Mouse (Mus musculus): Measurements from ENCODE around the gene Wfdc18. TPM values are rescaled to one million over a fixed set of nuclear protein-coding genes. Genes with fewer than 3 reads are reported as not detected.

The Wfdc18 gene
- polyA plus RNA-seq, 1 experiment from 2014 or later: not detected

- Histone ChIP-seq H3K27ac (replicated peaks) (no peak overlapping the region), H3K9me3 (no peaks in the 10 kb centered on the region), H3K4me1 (replicated peaks) (no peaks in the 10 kb centered on the region), H3K27me3 (no peaks in the 10 kb centered on the region), H3K4me3 (no peak overlapping the region), H3K36me3 (no peaks in the 10 kb centered on the region), H3K9ac (no peak overlapping the region), H3K4me2 (no peak overlapping the region)
- ATAC-seq (ENCODE audit: low read depth): no peak
- 74% methylated on average over 3 of the region's 3 CpGs for WGBS
Observed at GRCm38 (mm10) chr11:83728757-83729432, 20.1 kb downstream of the Wfdc18 start.

GRCm38 (mm10) chr11:83731116-83731515 is 22.3 kb downstream of the Wfdc18 start:
- WGBS: 88% methylated on average over 1 of the region's 1 CpGs
- no peak overlapping the region for H3K9ac ChIP-seq
- H3K4me1 ChIP-seq (replicated peaks): no peaks in the 10 kb centered on the region
- ATAC-seq (ENCODE audit: low read depth): no peak
- H3K9me3 ChIP-seq: no peaks in the 10 kb centered on the region
- H3K4me2 ChIP-seq: no peak overlapping the region
- no peak overlapping the region for H3K4me3 ChIP-seq
- H3K36me3 ChIP-seq: no peaks in the 10 kb centered on the region
- no peaks in the 10 kb centered on the region for H3K27me3 ChIP-seq
- no peak overlapping the region for H3K27ac ChIP-seq (replicated peaks)

- Histone ChIP-seq H3K9me3 (no peaks in the 10 kb centered on the region), H3K36me3 (no peaks in the 10 kb centered on the region), H3K9ac (no peak overlapping the region), H3K27me3 (no peaks in the 10 kb centered on the region), H3K4me2 (no peak overlapping the region), H3K27ac (replicated peaks) (no peak overlapping the region), H3K4me3 (no peak overlapping the region), H3K4me1 (replicated peaks) (no peaks in the 10 kb centered on the region)
- ATAC-seq (ENCODE audit: low read depth): no peak
- 81% methylated on average over 5 of the region's 5 CpGs for WGBS
Observed at GRCm38 (mm10) chr11:83733071-83733640, 24.3 kb downstream of the Wfdc18 start.

GRCm38 (mm10) chr11:83734215-83734614 is 25.4 kb downstream of the Wfdc18 start:
- no peak overlapping the region for H3K4me2 ChIP-seq
- no peaks in the 10 kb centered on the region for H3K36me3 ChIP-seq
- no peak for ATAC-seq (ENCODE audit: low read depth)
- no peaks in the 10 kb centered on the region for H3K27me3 ChIP-seq
- no peak overlapping the region for H3K4me3 ChIP-seq
- WGBS: 81% methylated on average over 1 of the region's 1 CpGs
- no peaks in the 10 kb centered on the region for H3K9me3 ChIP-seq
- no peaks in the 10 kb centered on the region for H3K4me1 ChIP-seq (replicated peaks)
- no peak overlapping the region for H3K9ac ChIP-seq
- H3K27ac ChIP-seq (replicated peaks): no peak overlapping the region

GRCm38 (mm10) chr11:83735881-83736280 is 27.1 kb downstream of the Wfdc18 start:
- H3K9me3 ChIP-seq: no peaks in the 10 kb centered on the region
- no peaks in the 10 kb centered on the region for H3K4me1 ChIP-seq (replicated peaks)
- no peak overlapping the region for H3K4me3 ChIP-seq
- 79% methylated on average over 2 of the region's 2 CpGs for WGBS
- no peak for ATAC-seq (ENCODE audit: low read depth)
- H3K27me3 ChIP-seq: no peaks in the 10 kb centered on the region; the same call in 1 of the 2 replicates
- H3K9ac ChIP-seq: no peak overlapping the region
- H3K27ac ChIP-seq (replicated peaks): no peak overlapping the region
- no peaks in the 10 kb centered on the region for H3K36me3 ChIP-seq
- H3K4me2 ChIP-seq: no peak overlapping the region

- no peaks in the 10 kb centered on the region for H3K36me3 ChIP-seq
- no peaks in the 10 kb centered on the region for H3K9me3 ChIP-seq
- H3K4me2 ChIP-seq: no peak overlapping the region
- ATAC-seq (ENCODE audit: low read depth): no peak
- no peak overlapping the region for H3K9ac ChIP-seq
- no peak overlapping the region for H3K4me3 ChIP-seq
- no peaks in the 10 kb centered on the region for H3K4me1 ChIP-seq (replicated peaks)
- WGBS: 84% methylated on average over 3 of the region's 3 CpGs
- no peak overlapping the region for H3K27ac ChIP-seq (replicated peaks)
- no peaks in the 10 kb centered on the region; the same call in 1 of the 2 replicates for H3K27me3 ChIP-seq
Observed at GRCm38 (mm10) chr11:83737109-83737558, 28.3 kb downstream of the Wfdc18 start.

GRCm38 (mm10) chr11:83739241-83739640 is 30.4 kb downstream of the Wfdc18 start:
- Histone ChIP-seq H3K4me3 (no peak overlapping the region), H3K9me3 (no peaks in the 10 kb centered on the region), H3K9ac (no peak overlapping the region), H3K27ac (replicated peaks) (no peak overlapping the region), H3K4me2 (no peak overlapping the region), H3K4me1 (replicated peaks) (no peaks in the 10 kb centered on the region), H3K27me3 (no peaks in the 10 kb centered on the region; the same call in 1 of the 2 replicates), H3K36me3 (no peaks in the 10 kb centered on the region)
- WGBS: 30% methylated on average over 5 of the region's 5 CpGs
- ATAC-seq (ENCODE audit: low read depth): no peak

GRCm38 (mm10) chr11:83740443-83740991 is 31.7 kb downstream of the Wfdc18 start:
- Histone ChIP-seq H3K36me3 (no peaks in the 10 kb centered on the region), H3K4me1 (replicated peaks) (no peaks in the 10 kb centered on the region), H3K27ac (replicated peaks) (no peak overlapping the region), H3K4me3 (no peak overlapping the region), H3K9ac (no peak overlapping the region), H3K9me3 (no peaks in the 10 kb centered on the region), H3K27me3 (no peaks in the 10 kb centered on the region; the same call in 1 of the 2 replicates), H3K4me2 (no peak overlapping the region)
- 86% methylated on average over 4 of the region's 4 CpGs for WGBS
- ATAC-seq (ENCODE audit: low read depth): no peak

GRCm38 (mm10) chr11:83741841-83742240 is 33.0 kb downstream of the Wfdc18 start:
- H3K27ac ChIP-seq (replicated peaks): no peak overlapping the region
- H3K36me3 ChIP-seq: no peaks in the 10 kb centered on the region
- H3K4me2 ChIP-seq: no peak overlapping the region
- ATAC-seq (ENCODE audit: low read depth): no peak
- H3K9me3 ChIP-seq: no peaks in the 10 kb centered on the region
- no peaks in the 10 kb centered on the region for H3K4me1 ChIP-seq (replicated peaks)
- peaks cover 7% of the 10 kb centered on the region; the same call in 1 of the 2 replicates for H3K27me3 ChIP-seq
- 82% methylated on average over 5 of the region's 5 CpGs for WGBS
- H3K4me3 ChIP-seq: no peak overlapping the region
- no peak overlapping the region for H3K9ac ChIP-seq

- Histone ChIP-seq H3K27me3 (peaks cover 14% of the 10 kb centered on the region), H3K4me3 (no peak overlapping the region), H3K4me1 (replicated peaks) (no peaks in the 10 kb centered on the region), H3K36me3 (no peaks in the 10 kb centered on the region), H3K9ac (no peak overlapping the region), H3K9me3 (no peaks in the 10 kb centered on the region), H3K27ac (replicated peaks) (no peak overlapping the region), H3K4me2 (no peak overlapping the region)
- WGBS: 75% methylated on average over 9 of the region's 9 CpGs
- no peak for ATAC-seq (ENCODE audit: low read depth)
Observed at GRCm38 (mm10) chr11:83742731-83743355, 34.0 kb downstream of the Wfdc18 start.

GRCm38 (mm10) chr11:83743525-83743924 is 34.7 kb downstream of the Wfdc18 start:
- 87% methylated on average over 3 of the region's 3 CpGs for WGBS
- Histone ChIP-seq H3K4me3 (no peak overlapping the region), H3K4me1 (replicated peaks) (no peaks in the 10 kb centered on the region), H3K9me3 (no peaks in the 10 kb centered on the region), H3K27me3 (peaks cover 20% of the 10 kb centered on the region), H3K4me2 (no peak overlapping the region), H3K36me3 (no peaks in the 10 kb centered on the region), H3K9ac (no peak overlapping the region), H3K27ac (replicated peaks) (no peak overlapping the region)
- no peak for ATAC-seq (ENCODE audit: low read depth)

- Histone ChIP-seq H3K27me3 (peaks cover 29% of the 10 kb centered on the region), H3K9me3 (no peaks in the 10 kb centered on the region), H3K4me1 (replicated peaks) (no peaks in the 10 kb centered on the region), H3K36me3 (no peaks in the 10 kb centered on the region), H3K27ac (replicated peaks) (no peak overlapping the region), H3K4me2 (no peak overlapping the region), H3K4me3 (no peak overlapping the region), H3K9ac (no peak overlapping the region)
- WGBS: 68% methylated on average over 4 of the region's 4 CpGs
- ATAC-seq (ENCODE audit: low read depth): no peak
Observed at GRCm38 (mm10) chr11:83746152-83746551, 37.3 kb downstream of the Wfdc18 start.
